Mouse (Mus musculus) liver (tissue): Measurements from ENCODE around the gene Tns2.

Experiments
- DNase-seq: peaks from one replicate; pipeline ENCODE4 v3.0.0-alpha.2; 2020; ENCODE audit warnings: mixed read lengths

Gene Tns2

GRCm38 (mm10) chr15:102110701-102111494 is 10.7 kb downstream of the Tns2 start:
- DNase-seq: no peak

GRCm38 (mm10) chr15:102111495-102111829 is 11.2 kb downstream of the Tns2 start:
- no peak for DNase-seq

GRCm38 (mm10) chr15:102112181-102112580 is 12.0 kb downstream of the Tns2 start:
- no peak for DNase-seq

- no peak for DNase-seq
These were observed 12.6 kb downstream of the Tns2 start for GRCm38 (mm10) chr15:102112827-102113226.

GRCm38 (mm10) chr15:102113674-102114073 is 13.5 kb downstream of the Tns2 start:
- DNase-seq: no peak

- DNase-seq: no peak
These were observed 14.5 kb downstream of the Tns2 start for GRCm38 (mm10) chr15:102114651-102115260.

GRCm38 (mm10) chr15:102115731-102116231 is 15.6 kb downstream of the Tns2 start:
- DNase-seq: no peak

- no peak for DNase-seq
These were observed 16.7 kb downstream of the Tns2 start for GRCm38 (mm10) chr15:102116753-102117415.

GRCm38 (mm10) chr15:102117461-102118443 is 17.5 kb downstream of the Tns2 start:
- no peak for DNase-seq

GRCm38 (mm10) chr15:102118591-102118990 is 18.4 kb downstream of the Tns2 start:
- no peak for DNase-seq

GRCm38 (mm10) chr15:102119121-102119830 is 19.1 kb downstream of the Tns2 start:
- no peak for DNase-seq

GRCm38 (mm10) chr15:102119831-102120170 is 19.6 kb downstream of the Tns2 start:
- DNase-seq: no peak

- no peak for DNase-seq
These were observed 20.3 kb downstream of the Tns2 start for GRCm38 (mm10) chr15:102120530-102120929.

GRCm38 (mm10) chr15:102126303-102126702 is 26.1 kb downstream of the Tns2 start:
- no peak for DNase-seq

GRCm38 (mm10) chr15:102133314-102133713 is 33.1 kb downstream of the Tns2 start:
- no peak for DNase-seq

GRCm38 (mm10) chr15:102134709-102135108 is 34.5 kb downstream of the Tns2 start:
- no peak for DNase-seq

GRCm38 (mm10) chr15:102135522-102136128 is 35.4 kb downstream of the Tns2 start:
- no peak for DNase-seq

GRCm38 (mm10) chr15:102136129-102136758 is 36.0 kb downstream of the Tns2 start, which contains the start of gene Spryd3:
Gene Spryd3 (minus strand): TSS chr15:102136234.
- peak; percentile 98 for DNase-seq

- no peak for DNase-seq
These were observed 40.9 kb downstream of the Tns2 start for GRCm38 (mm10) chr15:102141120-102141519.

- no peak for DNase-seq
These were observed 43.0 kb downstream of the Tns2 start for GRCm38 (mm10) chr15:102142914-102143912.
